Mouse (Mus musculus) cortical plate, adult 2 months (tissue): ENCODE results near the gene Zfp672.

Experiments used
- CTCF ChIP-seq: fragments of 200-500 bp; IDR thresholded peaks from 2 replicates; pipeline ENCODE4 v1.5.1; 2011; ENCODE audit warnings: mild to moderate bottlenecking, control low read depth, low read length; ENCODE audit not compliant: insufficient read depth; ENCODE audit errors: extremely low read depth
- POLR2A ChIP-seq: fragments of 200-500 bp; IDR thresholded peaks from 2 replicates; pipeline ENCODE4 v1.6.1; 2011; ENCODE audit warnings: mild to moderate bottlenecking, low read length, control low read depth; ENCODE audit not compliant: insufficient read depth; ENCODE audit errors: extremely low read depth

- TF ChIP-seq CTCF (no peak), POLR2A (no peak)
These were observed 983 bp upstream of the Zfp672 start for GRCm38 (mm10) chr11:58331149-58331495.
